Mouse (Mus musculus) thymus, postnatal 4 days (tissue): ENCODE measurements around the gene Rprd1b.
A peak's percentile ranks its signal among the peaks of the same experiment; 100 is the strongest.
"Not testable (repeated sequence)": the region's sequence is repeated elsewhere in the genome, so short reads cannot be mapped to it uniquely, and the experiment has no call there.

Experiments used
- DNase-seq: peaks from one replicate; pipeline ENCODE4 v3.0.0; 2021

The Rprd1b gene

DNA sequence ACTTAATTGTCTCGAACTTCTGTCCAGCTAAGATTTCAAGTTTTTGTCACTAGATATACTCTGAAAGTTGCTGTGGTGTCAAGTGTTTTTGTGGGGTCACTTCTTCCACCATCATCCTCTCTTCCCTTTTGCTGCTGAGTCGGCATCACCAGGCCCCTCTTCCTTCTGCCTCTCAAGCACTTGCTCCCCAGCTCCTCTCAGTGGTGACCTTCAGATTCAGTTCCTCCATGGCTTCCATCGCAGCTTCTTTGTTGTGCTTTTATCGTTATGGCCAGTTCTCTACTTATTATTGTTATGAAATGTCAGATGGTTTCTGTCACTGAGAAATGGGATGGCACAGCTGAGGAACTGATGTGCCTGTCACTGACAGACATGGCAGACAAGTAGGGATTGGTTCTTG lies 17.9 kb downstream of the Rprd1b start:
- DNase-seq = no peak

DNA sequence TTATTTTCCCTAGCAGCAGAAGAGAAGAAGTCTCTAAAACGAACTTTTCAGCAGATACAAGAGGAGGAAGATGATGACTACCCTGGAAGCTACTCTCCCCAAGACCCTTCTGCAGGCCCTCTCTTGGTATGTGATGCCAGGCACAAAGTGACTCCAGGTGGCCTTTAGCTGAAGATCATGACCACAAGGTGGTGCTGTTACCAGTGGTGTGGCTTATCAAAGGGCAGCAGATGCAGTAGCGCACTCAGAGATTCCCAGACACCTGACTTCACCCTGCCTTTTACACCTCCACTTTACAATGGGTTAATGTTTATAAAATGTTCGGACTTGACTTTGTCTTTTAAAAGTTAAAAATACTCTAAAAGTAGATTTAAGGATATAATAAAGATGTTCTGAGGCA lies 19.6 kb downstream of the Rprd1b start:
- peak; percentile 68 for DNase-seq

DNA sequence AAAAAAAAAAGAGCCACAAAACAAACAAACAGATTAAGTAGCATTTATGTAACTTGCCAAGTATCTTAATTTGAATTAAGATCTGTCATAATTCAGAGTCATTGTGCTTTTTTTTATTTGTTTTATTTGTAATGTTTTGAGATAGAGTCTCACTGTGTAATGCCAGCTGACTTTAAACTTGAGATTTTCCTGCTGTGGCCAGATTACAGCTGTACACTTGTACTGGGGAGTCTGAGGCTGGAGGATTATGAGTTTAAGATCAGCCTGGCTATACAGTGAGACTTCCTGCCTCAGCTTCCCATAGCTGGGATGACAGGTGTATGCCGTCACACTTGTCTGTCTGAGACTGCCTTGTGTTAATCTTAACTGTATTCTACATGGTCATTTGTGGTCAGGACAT lies 20.4 kb downstream of the Rprd1b start:
- no peak for DNase-seq

DNA sequence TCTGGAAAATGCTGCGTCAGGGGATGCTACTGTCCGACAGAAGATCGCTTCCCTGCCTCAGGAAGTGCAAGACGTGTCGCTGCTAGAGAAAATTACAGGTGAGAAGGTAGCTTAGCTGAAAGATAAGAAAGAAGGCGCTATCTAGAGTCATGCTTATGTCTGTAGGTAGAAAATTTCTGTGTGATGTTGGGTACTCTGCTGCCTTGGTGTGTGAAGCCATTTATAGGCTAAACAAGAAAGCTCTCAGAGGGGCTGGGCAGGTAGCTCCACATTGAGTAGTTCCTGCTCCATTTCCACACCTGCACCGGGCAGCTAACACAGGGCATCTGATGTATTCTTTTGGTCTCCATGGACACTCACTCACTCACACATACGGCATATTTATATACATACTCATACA lies 21.8 kb downstream of the Rprd1b start:
- DNase-seq = no peak

DNA sequence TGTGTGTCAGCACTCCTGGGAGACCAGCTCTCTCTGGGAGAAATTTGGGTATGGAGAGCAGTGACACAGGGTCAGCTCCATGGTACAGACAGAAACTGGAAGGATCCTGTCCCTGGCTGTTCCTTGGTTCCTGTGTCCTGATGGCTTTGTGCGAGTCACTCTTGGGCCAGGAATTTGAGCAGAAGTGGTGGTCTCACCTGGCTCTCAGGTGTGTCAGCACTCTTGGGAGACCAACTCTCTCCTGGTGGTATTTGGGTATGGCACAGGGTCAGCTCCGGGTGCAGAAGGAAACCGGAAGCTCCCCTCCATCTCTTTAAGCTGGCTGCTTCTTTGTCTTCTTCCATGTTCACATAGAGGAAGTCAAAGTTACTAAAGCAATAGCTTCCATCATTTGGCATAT lies 26.3 kb downstream of the Rprd1b start:
- no peak for DNase-seq

DNA sequence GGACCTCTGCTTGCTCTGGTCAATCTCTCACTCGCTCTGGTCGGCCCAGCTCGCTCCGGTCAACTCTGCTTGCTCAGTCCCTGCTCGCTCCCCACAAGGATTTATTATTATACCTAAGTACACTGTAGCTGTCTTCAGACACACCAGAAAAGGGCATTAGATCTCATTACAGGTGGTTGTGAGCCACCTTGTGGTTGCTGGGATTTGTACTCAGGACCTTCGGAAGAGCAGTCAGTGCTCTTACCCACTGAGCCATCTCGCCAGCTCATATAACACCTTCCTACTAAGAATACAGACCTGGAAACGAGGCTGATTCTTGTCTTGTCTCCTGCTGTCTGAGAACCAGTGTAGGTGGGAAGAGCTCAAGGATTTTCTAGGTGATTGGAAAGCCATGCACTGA lies 27.1 kb downstream of the Rprd1b start:
- DNase-seq = not testable (repeated sequence)

DNA sequence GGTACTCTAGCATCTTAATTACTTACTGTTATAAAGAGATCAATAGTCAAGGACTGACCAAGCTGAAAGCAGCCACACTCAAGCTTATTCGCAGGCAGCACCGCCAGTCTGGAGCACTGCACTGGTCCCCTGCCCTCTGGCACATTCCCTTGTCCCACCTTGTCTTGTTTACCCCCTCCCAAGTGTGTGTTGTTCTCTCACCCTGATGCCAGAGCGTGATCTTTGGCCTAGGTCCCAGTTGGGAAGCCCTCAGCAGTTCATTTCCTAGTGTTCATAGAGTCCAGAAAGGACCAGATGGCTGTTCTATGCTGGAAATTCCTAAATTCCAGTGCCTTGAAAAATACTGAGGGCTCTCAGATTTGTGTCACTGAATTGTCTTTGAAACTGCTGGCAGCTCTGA lies 28.7 kb downstream of the Rprd1b start:
- DNase-seq = no peak

DNA sequence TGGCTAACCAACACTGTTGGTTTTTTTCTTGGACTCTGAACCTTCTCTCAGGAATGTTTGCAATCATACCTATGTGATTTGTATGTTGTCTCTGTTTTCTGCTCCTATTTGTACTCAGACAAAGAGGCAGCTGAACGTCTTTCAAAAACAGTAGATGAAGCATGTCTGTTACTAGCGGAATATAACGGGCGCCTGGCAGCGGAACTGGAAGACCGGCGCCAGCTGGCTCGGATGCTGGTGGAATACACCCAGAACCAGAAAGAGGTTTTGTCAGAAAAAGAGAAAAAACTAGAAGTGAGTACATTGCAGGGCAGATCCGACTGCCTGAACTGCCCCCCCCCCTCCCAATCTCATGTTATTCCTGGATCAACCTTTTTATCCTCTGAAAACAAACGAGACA lies 30.2 kb downstream of the Rprd1b start:
- no peak for DNase-seq

DNA sequence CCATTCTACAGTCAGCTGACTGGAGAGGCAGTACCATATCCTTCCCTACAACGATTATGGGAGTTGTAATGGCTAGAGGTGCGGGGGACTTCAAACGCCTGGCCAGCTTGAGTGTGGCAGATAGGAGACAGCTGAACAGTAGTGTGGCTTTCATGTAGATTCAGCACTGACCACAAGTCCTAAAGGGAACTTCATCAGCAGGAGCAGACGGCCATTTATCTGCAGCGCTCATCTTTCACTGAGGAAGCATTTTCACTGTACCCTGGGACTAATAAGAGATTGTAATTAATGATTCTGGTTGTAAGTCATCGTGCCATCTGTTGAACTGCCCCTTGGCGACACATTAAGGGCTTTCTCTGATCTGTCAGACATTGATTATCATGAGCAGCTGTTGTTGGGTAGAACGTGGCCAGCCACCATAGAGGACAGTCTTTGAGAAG lies 31.4 kb downstream of the Rprd1b start:
- DNase-seq = no peak

DNA sequence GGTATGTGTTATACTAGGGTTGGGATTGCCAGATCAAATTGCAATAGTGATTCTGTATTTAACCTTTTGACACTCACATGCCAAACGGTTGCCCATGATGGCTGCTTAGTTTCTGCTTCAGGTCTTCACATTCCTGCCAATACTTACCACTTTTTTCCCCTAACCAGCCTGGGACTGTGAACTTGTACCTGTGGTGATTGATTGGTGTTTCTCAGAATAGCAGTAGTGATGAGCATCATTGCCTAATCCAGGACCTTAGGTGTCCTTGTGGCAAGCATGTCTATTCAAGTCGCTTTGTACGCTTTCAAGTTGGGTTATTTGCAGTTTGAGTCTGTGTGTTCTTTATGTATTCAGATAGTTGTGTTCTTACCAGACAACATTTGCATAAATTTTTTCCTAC lies 34.7 kb downstream of the Rprd1b start:
- no peak for DNase-seq

DNA sequence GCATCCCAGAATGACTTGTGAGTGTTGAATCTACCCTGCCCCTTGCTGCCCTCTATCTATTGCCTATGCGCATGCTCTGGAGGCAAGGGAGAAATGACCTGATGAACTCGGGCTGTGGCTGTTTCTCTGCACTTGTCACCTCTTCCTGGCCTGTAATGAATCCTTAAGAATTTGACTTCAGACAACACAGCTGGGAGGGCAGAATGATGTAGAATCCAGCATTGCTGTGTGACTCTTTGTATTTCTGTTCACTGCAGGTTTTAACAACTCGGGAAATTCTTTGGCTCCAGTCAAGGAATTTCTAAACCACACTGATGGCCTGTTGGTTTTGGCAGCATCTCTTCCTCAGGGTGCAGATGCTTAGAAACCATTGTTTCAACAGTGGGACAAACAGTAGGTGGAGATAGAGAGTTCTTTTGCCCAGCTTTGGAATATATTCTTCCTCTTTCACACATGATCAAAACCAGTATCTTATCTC lies 36.3 kb downstream of the Rprd1b start:
- no peak for DNase-seq

DNA sequence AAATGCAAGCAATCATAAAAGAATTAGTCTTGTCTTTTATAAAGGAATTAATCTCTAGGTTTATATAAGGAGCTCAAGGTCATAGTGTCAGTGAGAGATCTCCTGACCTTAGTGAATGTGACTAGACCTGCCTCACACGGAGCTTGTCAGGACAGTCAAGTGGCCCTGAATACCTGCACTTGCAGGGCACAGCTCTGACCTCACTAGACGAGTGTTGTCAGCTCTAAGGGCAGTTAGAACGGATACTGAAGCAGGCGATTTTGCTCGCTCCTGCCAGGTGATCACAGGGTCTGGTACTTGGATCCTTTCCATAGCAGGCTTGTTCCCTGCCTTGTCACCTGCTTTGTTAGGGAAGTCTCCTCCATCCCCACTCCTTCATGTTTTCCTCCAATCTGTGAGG lies 36.8 kb downstream of the Rprd1b start:
- no peak for DNase-seq

DNA sequence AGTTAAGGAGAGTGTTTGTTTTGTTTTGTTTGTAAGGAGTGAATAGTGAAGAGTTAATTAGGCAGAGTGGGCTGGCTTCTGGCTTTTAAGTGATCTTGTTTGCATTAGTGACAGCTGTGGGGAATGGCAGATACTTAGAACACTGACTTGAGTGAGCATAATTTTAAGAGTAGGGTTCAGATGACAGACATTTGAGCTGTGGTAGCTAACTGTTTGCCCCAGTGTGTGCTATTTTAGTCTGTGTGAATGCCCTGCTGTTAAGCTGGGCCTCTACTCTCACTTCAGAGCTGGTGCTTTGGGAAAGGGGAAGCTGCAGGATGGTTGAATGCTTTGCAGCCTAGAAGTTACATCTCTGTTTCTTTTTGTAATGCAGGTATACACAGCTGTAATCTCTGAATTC lies 38.2 kb downstream of the Rprd1b start:
- no peak for DNase-seq

DNA sequence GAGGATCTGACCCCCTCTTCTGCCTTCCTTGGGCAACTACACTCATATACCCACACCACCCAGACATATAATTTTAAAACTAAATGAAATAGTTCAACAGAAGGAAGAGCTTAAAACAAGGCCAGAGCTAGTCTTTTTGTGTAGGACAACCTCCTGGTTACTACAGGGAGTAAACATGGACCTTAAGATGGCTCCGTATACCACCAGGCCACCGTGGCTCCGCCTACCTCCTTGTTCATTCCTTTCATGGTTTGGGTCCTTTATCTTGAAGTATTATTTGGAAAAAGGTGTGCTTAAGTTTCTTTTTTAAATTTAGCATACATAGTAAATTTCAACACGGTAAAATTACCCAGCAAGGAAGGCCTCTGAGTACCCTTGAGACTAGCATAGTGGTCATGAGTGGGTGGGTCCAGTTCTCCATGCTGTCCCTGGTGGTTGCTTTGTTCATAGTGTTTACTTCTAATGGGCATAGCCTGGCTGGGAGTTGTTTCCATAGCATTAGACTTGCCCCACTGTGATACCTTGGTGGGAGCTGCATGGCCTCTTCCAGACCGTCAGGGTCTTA lies 39.0 kb downstream of the Rprd1b start:
- no peak for DNase-seq

DNA sequence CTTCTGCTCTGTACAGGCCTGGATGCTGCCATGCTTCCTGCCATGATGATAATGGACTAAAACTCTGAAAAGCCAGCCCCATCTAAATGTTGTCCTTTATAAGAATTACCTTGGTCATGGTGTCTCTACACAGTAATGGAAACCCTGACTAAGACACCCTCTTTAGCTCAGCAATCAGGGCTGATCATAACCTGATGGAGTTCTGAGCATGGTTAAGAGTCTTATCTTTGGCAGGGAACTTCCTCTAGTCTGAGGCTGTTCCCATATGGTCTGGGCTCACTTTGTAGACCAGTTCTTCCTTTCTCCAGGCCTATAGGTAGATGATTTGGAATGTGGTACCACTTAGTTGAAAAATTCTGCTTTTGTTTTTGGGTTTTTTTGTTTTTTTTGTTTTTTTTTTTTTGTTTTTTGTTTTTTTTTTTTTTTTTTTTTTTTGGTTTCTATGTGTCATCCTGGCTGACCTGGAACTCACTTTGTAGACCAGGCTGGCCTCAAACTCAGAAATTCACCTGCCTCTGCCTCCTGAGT lies 40.2 kb downstream of the Rprd1b start:
- DNase-seq = no peak

DNA sequence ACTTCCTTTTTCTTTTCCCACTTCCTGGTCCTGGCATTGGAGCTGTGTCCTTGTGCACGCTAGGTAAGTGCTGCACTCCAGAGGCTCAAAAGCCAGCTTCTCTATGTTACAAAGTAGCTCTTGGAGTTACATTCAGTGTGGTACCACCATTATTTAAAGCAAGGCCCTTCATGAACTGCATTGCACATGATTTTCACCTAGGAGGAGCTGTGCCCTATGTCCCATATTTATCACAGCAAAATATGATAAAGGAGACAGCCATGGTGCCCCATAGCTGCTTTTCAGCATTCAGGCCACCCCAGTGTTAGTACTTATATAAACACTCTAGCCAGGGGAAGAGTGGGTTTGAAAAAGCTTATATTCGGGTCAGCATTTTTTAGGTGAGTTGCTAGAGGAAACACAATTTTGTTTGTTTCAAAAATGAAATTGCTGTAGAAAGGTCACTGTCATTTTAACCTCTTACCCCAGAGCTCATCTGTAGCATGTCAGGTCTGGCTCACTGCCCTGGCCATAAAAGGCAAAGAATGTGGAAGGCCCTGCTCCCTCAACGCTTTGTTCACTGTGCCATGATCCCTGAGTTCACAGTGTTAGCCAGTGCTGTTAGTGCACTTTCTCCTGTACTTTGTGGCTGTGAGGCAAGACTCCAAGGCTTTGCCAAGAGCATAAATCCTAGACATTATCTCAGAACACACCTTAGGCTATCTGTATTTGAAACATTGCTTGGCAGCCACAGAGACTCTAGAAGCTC lies 42.8 kb downstream of the Rprd1b start:
- DNase-seq = no peak

DNA sequence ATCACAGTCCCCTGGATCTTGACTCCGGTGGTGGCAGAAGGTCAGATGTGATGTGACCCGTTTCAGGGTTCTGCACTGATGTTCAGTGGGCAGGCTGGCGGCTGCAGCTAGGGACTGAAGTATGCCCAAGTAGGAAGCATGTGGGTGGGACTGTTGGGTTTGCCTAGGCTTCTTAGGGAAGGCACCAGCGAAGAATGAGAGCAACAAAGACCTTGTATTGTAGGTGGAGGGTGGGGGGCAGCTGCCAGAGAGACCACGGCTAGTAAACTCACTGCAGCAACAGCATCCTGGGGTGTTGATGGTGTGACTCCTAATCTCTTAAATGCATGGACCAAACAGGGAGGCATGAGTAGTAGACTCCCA lies 43.3 kb downstream of the Rprd1b start:
- DNase-seq = no peak

DNA sequence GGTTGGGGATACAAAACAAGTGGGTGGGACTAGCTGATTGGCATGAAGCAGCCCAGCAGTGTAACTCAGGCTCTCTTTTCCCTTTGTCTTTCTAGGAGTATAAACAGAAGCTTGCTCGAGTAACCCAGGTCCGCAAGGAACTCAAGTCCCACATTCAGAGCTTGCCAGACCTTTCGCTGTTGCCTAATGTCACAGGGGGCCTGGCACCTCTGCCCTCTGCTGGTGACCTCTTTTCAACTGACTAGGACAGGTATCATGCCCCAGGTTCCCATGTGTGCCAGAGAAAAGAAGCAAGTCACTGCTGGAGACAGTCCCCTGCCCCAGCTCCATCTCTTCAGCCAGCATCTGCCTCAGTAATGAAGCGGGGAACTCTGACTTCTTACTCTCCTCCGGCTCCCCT lies 46.5 kb downstream of the Rprd1b start:
- DNase-seq = no peak

DNA sequence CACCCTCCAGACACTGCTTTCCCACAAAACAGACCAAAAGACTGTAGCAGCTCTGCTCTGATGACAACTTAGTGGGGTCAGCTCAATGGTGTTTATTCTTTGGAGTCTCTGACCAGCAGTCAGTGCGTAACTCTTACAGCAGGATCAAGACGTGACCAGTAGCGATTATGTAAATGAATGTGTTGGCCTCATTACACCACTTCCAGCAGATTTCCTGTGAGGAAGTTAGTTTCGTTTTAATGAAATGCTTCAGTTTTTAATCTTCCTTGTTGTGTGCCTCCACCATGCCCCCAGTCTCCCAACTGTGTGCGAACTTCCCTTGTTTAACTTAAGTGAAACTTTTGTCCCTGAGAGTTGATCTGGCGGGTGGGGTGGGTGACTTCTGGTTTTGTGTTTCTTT lies 48.4 kb downstream of the Rprd1b start:
- no peak for DNase-seq

DNA sequence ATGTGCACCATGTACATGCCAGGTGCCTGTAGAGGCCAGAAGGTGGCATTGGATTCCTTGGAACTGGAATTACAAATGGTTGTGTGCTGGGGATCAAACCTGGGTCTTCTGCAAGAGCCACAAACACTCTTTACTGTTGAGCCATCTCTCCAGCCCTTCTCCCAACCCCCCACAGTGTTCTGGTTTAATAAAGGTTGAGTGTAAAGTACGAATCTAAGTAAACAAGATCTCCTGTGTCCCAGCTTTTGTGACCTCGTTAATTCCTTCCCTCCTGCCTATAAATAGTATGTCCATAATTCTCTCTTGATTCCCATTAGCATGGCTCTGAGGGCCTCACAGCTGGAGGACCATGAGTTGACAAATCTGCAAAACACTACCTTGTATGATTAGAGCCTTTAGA lies 49.7 kb downstream of the Rprd1b start:
- DNase-seq = no peak

DNA sequence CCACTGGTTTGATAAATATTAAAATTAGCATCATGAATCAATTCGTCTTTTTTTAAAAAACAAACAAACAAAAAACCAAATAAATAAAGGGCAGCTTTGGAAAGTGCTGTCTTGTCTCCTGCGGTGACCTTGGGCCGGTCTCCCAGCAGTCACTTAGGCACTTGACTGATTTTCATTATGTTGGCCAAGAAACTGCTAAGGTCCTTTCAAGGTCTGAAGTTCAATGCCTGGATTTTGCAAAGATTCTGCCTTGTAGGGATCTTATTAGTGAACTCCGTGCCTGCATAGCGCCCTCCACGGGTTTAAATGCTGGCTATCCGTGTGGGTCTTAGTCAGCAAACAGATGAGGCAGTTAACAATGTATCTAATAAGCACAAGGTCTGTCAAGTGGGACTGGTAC lies 50.7 kb downstream of the Rprd1b start:
- no peak for DNase-seq

DNA sequence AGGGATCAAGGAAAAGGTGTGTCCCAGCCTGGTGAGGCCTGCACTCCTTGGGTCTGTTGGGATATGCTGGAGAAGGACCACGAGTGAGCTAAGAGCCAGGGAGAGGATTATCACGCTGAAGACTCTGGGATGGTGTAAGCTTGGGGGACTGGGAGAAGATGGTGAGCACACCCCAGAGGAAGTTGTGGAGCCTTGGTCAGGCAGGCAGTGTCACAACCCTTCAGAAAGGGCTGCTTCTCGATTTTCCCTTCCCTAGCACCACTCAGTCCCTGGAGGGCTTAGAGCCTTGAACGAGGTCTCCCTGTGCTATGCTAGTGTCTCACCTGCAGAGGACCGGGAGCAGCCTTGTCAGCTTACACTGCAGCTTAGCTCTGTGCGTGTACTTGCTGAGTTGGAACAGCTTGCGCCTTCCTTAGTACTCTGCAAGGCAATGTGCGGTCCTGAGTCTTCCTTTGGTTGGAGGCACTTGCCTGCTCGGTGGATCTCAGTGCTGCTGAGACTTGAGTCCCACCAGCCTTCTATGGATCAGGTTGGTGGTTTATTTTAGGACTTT lies 51.6 kb downstream of the Rprd1b start:
- DNase-seq = no peak

DNA sequence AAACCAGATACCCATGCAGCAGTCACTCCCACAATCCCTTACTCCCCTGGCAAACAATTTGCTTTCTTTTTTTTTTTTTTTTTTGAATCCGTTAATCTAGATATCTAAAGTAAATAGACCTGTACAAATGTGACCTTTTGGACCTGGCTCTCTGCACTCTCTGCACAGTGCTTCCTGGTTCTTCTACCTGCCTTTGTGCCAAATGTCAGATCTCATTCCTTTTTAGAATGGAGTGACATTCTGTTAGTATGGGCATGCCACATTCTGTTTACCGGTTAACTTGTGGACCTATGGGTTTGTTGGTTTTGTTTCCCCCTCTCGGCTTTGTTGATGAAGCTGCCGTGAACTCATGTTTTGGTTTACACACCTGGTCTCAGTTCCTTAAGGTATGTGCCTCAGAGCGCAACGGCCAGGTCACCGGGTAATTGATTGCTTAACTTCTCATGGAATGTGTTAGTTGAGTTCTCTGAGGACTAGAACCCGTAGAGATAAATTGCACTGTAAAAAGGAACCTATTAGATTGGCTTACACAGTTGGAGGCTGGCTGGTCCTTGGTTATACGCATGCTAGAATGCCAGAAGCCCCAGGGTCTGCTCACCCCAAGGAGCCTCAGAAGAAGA lies 52.4 kb downstream of the Rprd1b start:
- no peak for DNase-seq

DNA sequence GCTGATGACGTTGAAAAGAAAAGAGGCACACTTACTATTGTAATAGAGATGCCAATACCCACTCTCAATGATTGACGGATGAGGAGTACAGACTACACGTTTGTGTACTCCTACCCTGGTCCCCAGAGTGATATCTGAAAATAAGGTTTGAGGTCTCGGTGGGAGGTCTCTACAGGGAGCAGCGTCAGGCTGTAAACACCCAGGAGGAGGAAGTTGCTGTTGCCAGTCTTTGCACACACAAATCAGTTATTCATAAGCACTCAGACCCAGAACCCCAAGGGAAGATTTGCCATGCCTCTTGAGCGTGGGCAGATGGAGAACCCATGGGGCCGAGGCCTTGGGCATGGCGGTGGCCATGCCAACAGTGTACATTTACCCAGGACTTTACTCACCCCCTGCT lies 56.2 kb downstream of the Rprd1b start:
- no peak for DNase-seq
